Mouse (Mus musculus) midbrain, postnatal 0 days (tissue): ENCODE measurements around the gene Farp1. TPM values are rescaled to one million over a fixed set of nuclear protein-coding genes. Genes with fewer than 3 reads are reported as not detected.

Source experiments
- ATAC-seq: fragments of 200-750 bp; cut with Nextera tagmentation; 2 replicates; pipeline ENCODE4 v1.8.0; 2017; ENCODE audit warnings: moderate number of reproducible peaks, mild to moderate bottlenecking, moderate TSS enrichment, moderate library complexity; ENCODE audit not compliant: low FRiP score
- DNase-seq: peaks from one replicate; pipeline ENCODE4 v3.0.0-alpha.2; 2015; ENCODE audit warnings: low spot score
- H3K27ac ChIP-seq: fragments of 300-500 bp; sonication (generic); 2 replicates; pipeline ENCODE4 v1.5.1; 2014; ENCODE audit warnings: low read depth, mild to moderate bottlenecking, low read length, mixed read lengths
- H3K27me3 ChIP-seq: fragments of 300-500 bp; sonication (generic); 2 replicates; pipeline ENCODE4 v1.6.1; 2014; ENCODE audit warnings: low read length, control low read depth, mixed read lengths; ENCODE audit not compliant: insufficient read depth
- H3K36me3 ChIP-seq: fragments of 300-500 bp; sonication (generic); 2 replicates; pipeline ENCODE4 v1.6.1; 2014; ENCODE audit warnings: low read length, control low read depth, mixed read lengths; ENCODE audit not compliant: insufficient read depth
- H3K4me1 ChIP-seq: fragments of 300-500 bp; sonication (generic); 2 replicates; pipeline ENCODE4 v1.6.1; 2014; ENCODE audit warnings: mild to moderate bottlenecking, control low read depth, antibody characterized with exemption, low read length, mixed read lengths; ENCODE audit not compliant: insufficient read depth
- H3K4me2 ChIP-seq: fragments of 300-500 bp; sonication (generic); 2 replicates; pipeline ENCODE4 v1.6.1; 2014; ENCODE audit warnings: low read depth, mild to moderate bottlenecking, low read length, mixed read lengths; ENCODE audit not compliant: poor library complexity, severe bottlenecking
- H3K4me3 ChIP-seq: fragments of 300-500 bp; sonication (generic); 2 replicates; pipeline ENCODE4 v1.5.1; 2014; ENCODE audit warnings: low read depth, mild to moderate bottlenecking, low read length, moderate library complexity
- H3K9ac ChIP-seq: fragments of 300-500 bp; sonication (generic); replicated peaks from 2 replicates; pipeline ENCODE4 v1.6.1; 2014; ENCODE audit warnings: mild to moderate bottlenecking, low read length, moderate library complexity, mixed read lengths; ENCODE audit not compliant: poor library complexity, severe bottlenecking
- H3K9me3 ChIP-seq: fragments of 300-500 bp; sonication (generic); 2 replicates; pipeline ENCODE4 v1.6.1; 2016; ENCODE audit warnings: low read length, control low read depth
- CTCF ChIP-seq: IDR thresholded peaks from 2 replicates; pipeline ENCODE4 v1.5.1; 2016; ENCODE audit warnings: antibody characterized with exemption, mild to moderate bottlenecking
- WGBS: fragments of 180-500 bp; shearing (Covaris S2); extraction: QIAGEN DNeasy Blood & Tissue Kit; methylation state at CpG from one replicate; pipeline ENCODE4 v1.1.7; 2014; 5-methylcytosine and 5-hydroxymethylcytosine counted together
- polyA plus RNA-seq: library from polyadenylated mRNA; unstranded; fragments of >200 nt; fragmentation: Nextera tagmentation; extraction: Ambion mirVana; gene quantifications from 2 replicates; pipeline ENCODE4 v1.2.1, GENCODE M21; 2015
- total RNA-seq: library from RNA; depleted of rRNA; stranded (reverse); fragments of >200 nt; gene quantifications from 2 replicates; pipeline ENCODE4 v1.2.3, GENCODE M21; 2014

Farp1 gene
- total and polyA plus RNA-seq, 2 experiments from 2014 or later: 41.8 to 113 TPM

- Histone ChIP-seq H3K4me2 (no peak overlapping the region), H3K4me3 (no peak overlapping the region), H3K27ac (no peak overlapping the region), H3K4me1 (peaks cover 7% of the 10 kb centered on the region; the same call in 1 of the 2 replicates), H3K9ac (no peak overlapping the region), H3K36me3 (no peaks in the 10 kb centered on the region), H3K27me3 (no peaks in the 10 kb centered on the region), H3K9me3 (no peaks in the 10 kb centered on the region)
- WGBS: 65% methylated on average over 3 of the region's 3 CpGs
- no peak for DNase-seq
- no peak for ATAC-seq
- TF ChIP-seq CTCF: no peak
Observed at GRCm38 (mm10) chr14:121134414-121134813, 99.4 kb downstream of the Farp1 start.

- Histone ChIP-seq H3K4me2 (no peak overlapping the region), H3K4me3 (no peak overlapping the region), H3K36me3 (no peaks in the 10 kb centered on the region), H3K9ac (no peak overlapping the region), H3K9me3 (no peaks in the 10 kb centered on the region), H3K4me1 (peaks cover 9% of the 10 kb centered on the region; the same call in 1 of the 2 replicates), H3K27ac (no peak overlapping the region), H3K27me3 (no peaks in the 10 kb centered on the region)
- no peak for TF ChIP-seq CTCF
- 84% methylated on average over 7 of the region's 7 CpGs for WGBS
- no peak for DNase-seq
- no peak for ATAC-seq
Observed at GRCm38 (mm10) chr14:121143831-121144455, 108.9 kb downstream of the Farp1 start.

GRCm38 (mm10) chr14:121144496-121144895 lies 109.5 kb downstream of the Farp1 start:
- Histone ChIP-seq H3K9me3 (no peaks in the 10 kb centered on the region), H3K27me3 (no peaks in the 10 kb centered on the region), H3K27ac (no peak overlapping the region), H3K4me3 (no peak overlapping the region), H3K4me1 (peaks cover 9% of the 10 kb centered on the region; the same call in 1 of the 2 replicates), H3K9ac (no peak overlapping the region), H3K36me3 (no peaks in the 10 kb centered on the region), H3K4me2 (no peak overlapping the region)
- no peak for TF ChIP-seq CTCF
- 74% methylated on average over 2 of the region's 2 CpGs for WGBS
- DNase-seq: no peak
- ATAC-seq: no peak

GRCm38 (mm10) chr14:121145291-121145690 lies 110.3 kb downstream of the Farp1 start:
- H3K9ac ChIP-seq: no peak overlapping the region
- peaks cover 9% of the 10 kb centered on the region; the same call in 1 of the 2 replicates for H3K4me1 ChIP-seq
- no peak overlapping the region for H3K4me3 ChIP-seq
- no peaks in the 10 kb centered on the region for H3K9me3 ChIP-seq
- no peak overlapping the region for H3K4me2 ChIP-seq
- ATAC-seq (no peak), DNase-seq (no peak)
- no peaks in the 10 kb centered on the region for H3K27me3 ChIP-seq
- TF ChIP-seq CTCF: no peak
- H3K36me3 ChIP-seq: no peaks in the 10 kb centered on the region
- 61% methylated on average over 3 of the region's 3 CpGs for WGBS
- H3K27ac ChIP-seq: no peak overlapping the region

GRCm38 (mm10) chr14:121145698-121146097 lies 110.7 kb downstream of the Farp1 start:
- no peak overlapping the region for H3K4me2 ChIP-seq
- no peaks in the 10 kb centered on the region for H3K36me3 ChIP-seq
- ATAC-seq: no peak
- no peak for TF ChIP-seq CTCF
- 23% methylated on average over 9 of the region's 10 CpGs for WGBS
- H3K27ac ChIP-seq: no peak overlapping the region
- no peak overlapping the region for H3K9ac ChIP-seq
- H3K27me3 ChIP-seq: no peaks in the 10 kb centered on the region
- H3K9me3 ChIP-seq: no peaks in the 10 kb centered on the region
- no peak overlapping the region for H3K4me3 ChIP-seq
- H3K4me1 ChIP-seq: peaks cover 9% of the 10 kb centered on the region; the same call in 1 of the 2 replicates
- no peak for DNase-seq

GRCm38 (mm10) chr14:121146213-121146612 lies 111.2 kb downstream of the Farp1 start:
- Histone ChIP-seq H3K27me3 (no peaks in the 10 kb centered on the region), H3K9me3 (no peaks in the 10 kb centered on the region), H3K36me3 (no peaks in the 10 kb centered on the region), H3K4me3 (no peak overlapping the region), H3K9ac (no peak overlapping the region), H3K4me1 (peaks cover 9% of the 10 kb centered on the region; the same call in 1 of the 2 replicates), H3K4me2 (no peak overlapping the region), H3K27ac (no peak overlapping the region)
- DNase-seq: no peak
- 70% methylated on average over 7 of the region's 7 CpGs for WGBS
- no peak for TF ChIP-seq CTCF
- ATAC-seq: no peak
